Mouse (Mus musculus): Measurements from ENCODE around the gene Gtsf1l. TPM values are rescaled to one million over a fixed set of nuclear protein-coding genes. Genes with fewer than 3 reads are reported as not detected.
"Not testable (repeated sequence)": the region's sequence is repeated elsewhere in the genome, so short reads cannot be mapped to it uniquely, and the experiment has no call there.

The Gtsf1l gene
- total RNA-seq, 1 experiment from 2014 or later = not detected

DNA sequence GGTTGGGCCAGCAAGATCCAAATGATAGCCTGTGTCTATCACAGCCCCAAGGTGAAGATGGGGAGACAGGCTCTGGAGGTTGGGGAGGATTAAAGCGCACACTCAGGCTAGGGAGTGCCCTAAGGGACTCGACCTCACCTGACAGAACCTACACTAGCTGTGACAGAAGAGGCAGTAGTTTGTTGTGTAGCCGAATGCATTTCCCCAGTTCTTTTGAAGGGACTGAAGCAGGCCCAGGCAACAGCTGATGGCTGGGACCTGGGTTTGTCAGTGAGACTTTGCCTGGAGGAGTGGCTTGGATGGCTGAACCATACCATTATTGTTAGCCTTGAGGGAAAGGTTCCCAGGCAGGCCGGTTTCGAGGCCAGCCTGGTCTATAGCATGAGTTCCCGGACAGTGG is 2.6 kb downstream of the Gtsf1l start:
- no peak for DNase-seq

DNA sequence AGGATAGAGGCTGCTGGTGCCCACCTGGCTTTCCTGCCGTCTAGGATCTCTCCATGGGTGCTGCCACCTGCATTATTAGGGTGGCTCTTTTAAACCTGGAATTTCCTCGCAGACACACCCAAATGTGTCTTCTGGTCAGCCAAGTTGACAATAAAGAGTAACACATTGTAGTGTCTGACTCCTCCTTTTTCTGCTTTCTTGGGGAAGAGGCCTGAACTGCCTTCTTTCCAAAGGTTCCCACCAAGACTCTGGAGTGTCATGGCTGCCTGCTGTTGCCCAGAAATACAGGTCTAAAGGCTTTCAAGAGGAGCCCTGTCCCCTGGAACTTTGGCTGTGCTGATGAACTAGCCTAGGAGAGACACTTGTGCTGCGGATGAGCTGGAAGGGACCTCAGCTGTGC is 3.1 kb downstream of the Gtsf1l start:
- no peak for DNase-seq

DNA sequence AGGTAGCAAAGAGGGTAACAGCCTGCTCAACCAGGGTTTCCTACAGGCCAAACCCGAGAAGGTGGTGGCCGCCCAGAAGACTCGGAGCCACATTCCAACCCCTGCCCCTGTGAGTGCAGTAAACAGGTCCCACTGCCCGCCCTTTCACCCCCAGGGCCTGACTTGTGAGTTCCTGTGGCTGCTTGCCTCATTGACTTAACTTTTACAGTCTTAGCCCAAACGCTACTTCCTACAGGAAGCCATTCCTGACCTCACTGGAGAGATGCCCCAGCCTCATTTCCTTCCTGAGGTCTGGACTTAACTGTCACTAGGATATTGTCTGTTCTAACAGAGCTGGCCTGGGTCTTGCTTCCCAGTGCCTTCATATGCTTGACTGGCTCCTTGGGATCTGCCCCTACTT is 5.1 kb downstream of the Gtsf1l start:
- peak; percentile 43 for DNase-seq

DNA sequence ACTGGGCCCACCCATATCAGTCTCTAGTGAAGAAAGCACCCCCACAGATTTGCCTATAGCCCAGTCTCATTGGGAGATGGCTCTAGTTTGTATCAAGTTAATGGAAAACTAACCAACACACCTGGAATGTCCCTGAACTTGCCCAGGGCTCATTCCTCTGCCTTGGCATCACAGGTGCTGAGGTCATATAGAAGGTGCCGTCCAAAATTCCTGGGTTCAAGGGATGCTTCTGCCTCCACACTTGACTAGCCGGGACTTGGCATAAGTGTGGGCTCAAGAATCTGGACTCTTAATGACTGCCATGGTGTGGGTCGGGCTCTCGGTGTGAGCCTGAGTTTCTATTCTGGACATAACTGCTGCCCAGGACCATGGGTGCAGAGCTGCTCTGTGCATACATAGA is 8.6 kb downstream of the Gtsf1l start:
- DNase-seq = no peak

DNA sequence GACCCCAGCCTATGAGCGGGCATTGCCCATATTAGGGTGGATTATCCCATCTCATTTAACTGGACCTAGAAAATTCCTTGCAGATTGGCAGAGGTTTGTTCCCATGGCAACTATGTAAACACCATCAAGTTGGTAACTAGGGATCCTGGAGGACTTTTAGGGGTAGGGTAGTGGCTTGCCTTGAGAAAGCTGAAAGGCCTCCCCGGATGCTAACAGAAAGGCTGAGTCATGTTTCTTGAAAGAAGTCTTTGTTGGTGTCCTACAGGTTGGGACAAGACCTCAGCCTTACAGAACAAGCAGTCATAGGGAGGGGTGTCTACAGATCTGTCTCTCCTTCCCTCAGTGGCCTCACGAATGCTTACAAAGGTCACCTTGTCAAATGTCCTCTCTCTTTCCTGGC is 12.4 kb downstream of the Gtsf1l start:
- DNase-seq = no peak

DNA sequence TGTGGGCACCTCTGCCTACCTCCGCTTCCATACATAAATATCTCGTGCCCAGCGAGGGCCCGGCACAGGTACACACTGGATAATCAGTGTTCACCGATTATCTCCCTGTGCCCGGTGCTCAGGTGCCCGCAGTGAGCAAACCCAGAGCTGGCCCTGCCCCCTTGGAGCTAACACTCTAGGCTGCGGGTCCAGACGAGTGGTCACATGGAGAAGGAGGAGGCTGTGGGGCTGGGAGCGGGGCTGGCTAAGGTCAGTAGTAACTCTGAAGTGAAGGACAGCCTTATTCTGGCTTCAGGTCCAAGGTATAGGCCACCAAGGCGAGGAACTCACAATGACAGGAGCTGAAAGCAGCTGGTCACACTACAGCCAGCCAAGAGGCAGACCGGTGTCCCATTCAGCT is 12.8 kb downstream of the Gtsf1l start:
- no peak for DNase-seq

DNA sequence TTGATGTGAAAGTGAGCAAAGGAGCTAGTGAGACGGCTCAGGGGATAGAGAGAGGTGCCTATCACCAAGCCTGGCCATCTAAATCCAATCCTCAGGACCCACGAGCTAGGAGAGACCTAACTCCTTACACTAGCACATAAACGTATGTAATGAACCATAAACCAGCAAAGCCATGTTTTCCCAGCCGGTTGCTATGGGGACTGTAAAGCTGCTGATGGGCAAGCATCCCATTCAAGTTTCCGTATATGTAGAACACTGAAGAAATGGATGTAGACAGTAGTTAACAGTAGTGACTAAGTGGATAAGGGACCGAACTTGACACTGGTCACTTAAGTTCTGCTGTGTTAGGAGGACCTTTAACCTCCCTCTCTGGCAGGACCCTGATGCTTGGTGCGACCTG is 13.6 kb downstream of the Gtsf1l start:
- DNase-seq = no peak

DNA sequence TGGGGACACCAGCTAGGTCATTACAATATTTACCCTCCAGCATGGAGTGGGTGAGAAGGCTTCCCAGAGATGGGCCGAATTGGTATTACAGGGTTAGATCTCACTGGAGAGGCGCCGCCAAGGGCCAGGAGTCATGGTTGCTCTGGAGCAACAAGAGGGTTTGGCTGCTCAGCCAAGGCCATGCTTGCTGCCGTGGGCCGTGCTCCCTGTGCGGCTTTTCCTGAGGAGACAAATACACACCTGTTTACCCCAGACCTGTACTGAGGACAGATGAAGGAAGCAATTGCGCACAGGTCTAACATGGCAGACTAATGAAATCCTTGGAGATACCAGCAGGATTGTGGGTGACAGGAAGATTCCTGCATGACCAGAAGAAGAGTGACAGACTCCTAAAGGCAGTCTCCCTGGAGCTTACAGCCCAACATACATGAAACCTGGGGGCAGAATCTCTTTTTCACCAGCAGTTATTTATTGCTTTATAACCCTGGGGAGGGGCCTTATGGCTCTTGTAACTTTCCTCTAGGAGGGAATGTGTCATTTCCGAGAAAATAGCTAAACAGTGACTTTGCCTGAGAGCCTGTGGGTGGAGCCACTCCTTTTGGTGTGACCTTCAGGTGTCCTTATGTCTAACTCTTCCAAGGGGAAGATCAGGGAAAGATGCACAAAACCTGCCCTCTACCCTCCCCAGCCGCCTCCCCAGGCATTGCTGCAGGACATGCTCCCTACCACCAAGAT is 14.5 kb downstream of the Gtsf1l start:
- peak; percentile 23 for DNase-seq

DNA sequence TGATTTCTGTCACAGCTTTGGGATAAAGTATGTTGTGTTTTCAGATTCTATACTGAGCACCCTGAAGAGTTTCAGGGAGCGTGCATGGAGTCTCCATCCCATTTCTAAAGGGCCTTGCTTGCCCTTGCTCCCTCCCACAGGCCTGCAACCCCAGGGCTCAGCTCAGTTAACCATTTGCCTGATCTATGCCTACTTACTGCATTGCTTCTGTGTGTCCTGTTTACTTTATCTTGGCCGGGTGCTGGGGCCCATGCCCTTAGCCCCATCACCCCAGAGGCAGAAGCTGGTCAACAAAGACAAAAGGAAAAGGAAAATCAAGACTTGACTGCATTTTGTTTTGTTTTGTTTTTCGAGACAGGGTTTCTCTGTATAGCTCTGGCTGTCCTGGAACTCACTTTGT is 16.1 kb downstream of the Gtsf1l start:
- DNase-seq = no peak

DNA sequence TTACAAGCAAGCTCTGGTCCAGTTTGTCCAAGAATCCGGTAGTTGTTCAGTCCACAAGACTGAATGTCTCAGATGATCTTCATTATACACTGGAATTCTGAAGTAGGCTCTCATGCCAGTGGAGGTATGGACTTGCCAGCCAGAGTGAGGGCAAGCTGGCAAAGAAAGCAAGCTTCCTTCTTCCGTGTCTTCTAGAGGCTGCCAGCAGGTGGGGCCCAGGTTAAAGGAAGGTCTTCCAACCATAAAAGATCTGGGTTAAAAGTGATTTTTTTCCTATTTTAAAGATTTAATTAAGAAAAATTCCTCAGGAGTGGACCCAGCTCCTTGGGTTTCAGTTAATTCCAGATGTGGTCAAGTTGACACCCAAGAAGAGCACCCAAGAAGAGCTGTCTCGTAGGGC is 17.4 kb downstream of the Gtsf1l start:
- DNase-seq = no peak

DNA sequence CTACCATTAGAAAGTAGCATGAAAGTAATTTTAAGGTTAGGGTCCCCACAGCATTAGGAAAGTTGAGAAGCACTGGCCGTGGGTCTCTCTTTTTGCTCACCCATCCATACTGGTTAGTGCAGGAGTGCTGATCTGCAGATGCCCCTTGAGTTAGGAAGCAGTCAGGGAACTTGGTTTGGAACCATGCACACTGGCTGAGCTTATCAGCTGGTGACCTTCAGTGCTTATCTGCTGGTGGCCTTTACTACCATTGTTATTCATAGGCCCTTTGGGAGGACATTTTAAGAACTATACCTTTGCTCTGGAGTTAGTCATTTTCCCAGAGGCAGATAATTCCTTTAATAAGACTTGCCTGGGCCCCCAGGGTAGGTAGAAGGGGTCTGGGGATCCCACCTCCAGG is 20.4 kb downstream of the Gtsf1l start:
- DNase-seq = no peak

DNA sequence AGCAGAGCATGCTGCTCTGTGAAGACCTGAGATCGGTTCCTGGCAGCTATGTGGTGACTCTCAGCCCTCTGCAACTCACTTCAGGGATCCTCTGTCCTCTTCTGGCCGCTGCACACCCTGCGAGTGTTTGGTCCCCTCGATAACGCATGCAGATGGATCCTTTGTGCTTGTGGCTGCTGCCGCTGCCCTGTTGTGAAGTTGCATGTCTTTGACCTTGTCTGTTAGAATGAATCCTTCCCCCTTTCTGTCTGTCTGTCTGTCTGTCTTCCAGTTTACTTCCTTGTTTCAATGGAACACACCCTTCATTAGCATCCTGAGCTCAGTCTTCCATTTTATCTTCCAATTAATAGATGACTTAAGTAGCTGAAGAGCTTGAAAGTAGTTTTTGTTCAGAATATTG is 21.3 kb downstream of the Gtsf1l start:
- no peak for DNase-seq

DNA sequence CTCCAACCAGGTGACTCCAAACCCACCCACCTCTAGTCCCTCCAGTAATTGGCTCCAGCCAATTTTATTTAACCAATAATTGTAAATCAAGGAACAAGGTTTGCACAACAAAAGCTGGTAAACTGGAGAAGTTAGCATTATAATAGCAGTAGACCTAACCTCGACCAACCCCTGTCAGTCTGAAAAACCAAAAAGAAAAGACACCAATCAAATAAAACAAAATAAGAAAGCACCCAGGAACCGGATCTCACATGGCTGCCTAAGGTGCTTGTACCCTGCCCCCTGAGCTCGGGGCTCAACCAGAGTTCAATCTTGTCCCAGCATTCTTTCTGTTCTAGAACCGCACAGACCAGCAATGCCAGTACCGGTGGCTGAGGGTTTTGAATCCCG is 25.5 kb downstream of the Gtsf1l start:
- DNase-seq = no peak

DNA sequence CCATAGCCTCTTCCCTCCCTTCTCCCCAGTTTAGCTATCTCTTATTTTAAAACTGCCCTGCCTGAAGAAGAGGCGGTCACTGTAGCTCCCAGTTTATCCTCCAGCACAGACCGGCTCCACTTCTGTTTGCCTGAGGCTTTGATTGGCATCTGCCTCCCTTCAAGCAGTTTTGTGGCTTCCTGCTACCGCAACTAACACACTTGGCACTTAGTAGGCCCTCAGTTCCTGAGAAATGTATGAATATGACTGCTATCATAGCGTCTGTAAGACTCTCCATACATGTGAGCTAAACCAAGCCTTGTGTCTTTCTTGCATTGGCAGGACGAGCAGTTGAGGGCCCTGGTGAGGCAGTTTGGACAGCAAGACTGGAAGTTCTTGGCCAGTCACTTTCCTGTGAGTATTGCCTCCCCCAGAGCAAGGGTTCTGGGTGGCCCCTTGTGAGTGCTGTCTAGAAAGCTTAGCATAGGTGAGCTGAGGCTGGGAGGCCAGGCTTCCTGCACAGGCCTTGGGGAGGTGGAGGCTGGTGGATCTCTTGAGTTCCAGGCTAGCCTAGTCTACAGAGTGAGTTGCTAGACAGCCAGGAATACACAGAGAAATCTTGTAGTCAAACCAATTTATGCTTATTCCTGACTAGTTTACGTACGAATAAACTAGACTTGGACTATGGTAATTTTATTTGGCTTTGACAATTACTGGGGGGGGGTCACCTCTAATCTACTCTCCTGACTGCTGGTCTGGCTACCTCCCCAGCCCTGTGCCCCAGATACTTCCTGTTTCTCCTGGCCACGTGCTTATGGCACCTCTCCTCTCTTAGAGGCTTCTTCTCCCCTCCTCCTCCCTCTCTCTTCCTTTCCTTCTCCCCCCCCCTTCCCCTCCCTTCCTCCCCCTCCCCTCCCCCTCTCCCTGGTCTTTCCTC is 26.2 kb downstream of the Gtsf1l start:
- DNase-seq = no peak

DNA sequence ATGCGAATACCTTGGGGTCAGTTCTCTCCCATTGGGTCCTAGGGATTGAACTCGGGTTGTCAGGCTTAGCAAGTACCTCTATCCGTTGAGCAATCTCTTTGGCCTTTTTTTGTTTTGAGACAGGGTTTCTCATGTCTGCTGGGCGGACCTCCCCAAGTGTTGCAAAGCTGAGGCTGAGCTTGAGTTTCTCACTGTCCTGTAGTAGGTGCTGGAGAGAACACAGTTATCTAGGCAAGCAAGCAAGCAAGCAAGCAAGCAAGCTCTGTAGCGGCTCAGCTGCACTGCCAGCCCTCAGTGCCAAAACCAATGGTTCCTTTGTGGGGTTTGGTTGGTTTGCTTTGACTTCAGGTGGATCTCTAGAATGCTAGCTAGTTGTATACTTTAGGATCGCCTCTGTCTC is 27.0 kb downstream of the Gtsf1l start:
- DNase-seq = no peak

DNA sequence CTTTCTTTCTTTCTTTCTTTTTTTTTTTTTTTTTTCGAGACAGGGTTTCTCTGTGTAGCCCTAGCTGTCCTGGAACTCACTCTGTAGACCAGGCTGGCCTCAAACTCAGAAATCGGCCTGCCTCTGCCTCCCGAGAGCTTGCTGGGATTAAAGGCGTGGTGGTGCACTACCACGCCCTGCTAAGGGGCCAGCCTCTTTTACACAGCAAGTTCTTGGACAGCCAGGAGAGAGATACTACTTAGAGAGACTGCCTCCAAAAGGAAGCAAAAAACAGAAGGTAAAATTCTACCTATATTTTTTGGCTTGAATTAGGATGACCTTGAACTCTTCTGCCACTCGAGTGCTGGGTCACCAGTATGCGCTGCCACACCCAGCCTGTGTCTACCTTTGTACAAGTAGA is 28.7 kb downstream of the Gtsf1l start:
- not testable (repeated sequence) for DNase-seq

DNA sequence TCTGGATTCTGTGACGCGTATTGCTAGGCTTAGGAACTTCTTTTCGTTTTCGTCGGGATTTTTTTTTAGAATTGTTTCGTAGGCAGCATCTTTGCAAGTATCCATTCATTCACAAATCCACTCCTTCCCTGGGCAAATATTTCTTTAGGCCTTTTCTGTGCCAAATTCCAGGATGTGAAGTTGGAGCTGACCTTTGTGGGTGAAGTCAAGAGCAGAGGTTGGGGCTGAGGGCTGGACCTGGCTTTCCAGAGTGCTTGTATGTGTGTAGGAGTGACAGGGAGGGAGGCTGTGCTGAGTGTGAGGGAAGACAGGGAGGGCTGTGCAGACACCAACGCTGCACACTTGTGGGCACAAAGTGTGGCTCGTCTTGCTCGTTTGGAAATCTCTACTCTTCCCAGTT is 31.1 kb downstream of the Gtsf1l start:
- no peak for DNase-seq

DNA sequence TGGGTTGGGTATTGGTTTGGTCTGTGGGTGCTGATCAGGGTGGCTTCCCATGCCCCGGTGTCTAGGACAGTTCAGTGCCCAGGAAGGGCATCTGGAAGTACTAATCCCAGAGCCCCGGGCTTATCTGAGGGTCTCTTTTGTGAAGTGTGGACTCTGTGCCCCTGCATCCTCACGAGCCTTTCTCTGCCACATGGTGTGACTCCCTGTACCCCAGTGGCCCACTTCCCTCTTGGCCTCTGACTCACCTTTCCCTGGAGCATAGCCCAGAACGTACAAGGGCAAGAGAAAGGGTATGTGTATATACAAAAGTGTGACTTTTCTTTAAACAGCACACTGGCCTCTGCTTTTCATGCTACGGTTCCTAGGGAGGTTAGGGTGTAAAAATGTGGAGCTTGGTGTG is 31.9 kb downstream of the Gtsf1l start:
- DNase-seq = peak; percentile 73

DNA sequence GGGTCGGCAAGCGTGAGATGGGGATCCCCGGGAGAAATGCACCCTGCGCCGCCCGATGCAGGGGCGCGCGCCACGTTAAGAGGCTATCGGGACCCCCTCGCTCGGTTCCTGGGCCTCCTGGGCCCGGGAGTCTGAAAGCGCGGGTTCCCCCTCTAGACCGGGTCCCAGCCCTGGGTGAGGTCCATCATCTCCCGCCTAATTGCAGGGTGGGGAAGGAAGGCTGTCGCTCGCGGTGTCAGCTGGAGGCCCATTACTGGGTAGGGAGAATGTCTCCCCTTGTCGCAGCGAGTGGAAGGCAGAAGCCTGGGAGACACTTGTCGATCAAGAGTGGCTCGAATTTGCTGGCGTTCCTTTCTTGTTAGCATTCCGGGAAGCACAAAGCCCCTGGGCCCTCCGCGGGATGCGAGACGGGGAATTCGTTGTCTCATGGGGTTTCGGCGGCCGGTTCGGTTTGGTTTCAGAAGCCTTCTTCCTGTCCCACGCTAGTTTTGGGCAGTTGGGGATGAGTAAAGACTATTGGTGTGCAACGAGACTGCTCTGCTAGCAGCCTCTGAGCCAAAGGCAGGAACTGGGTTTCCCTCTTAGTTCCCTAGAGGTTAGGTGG is 32.7 kb downstream of the Gtsf1l start:
- DNase-seq = peak; percentile 33

DNA sequence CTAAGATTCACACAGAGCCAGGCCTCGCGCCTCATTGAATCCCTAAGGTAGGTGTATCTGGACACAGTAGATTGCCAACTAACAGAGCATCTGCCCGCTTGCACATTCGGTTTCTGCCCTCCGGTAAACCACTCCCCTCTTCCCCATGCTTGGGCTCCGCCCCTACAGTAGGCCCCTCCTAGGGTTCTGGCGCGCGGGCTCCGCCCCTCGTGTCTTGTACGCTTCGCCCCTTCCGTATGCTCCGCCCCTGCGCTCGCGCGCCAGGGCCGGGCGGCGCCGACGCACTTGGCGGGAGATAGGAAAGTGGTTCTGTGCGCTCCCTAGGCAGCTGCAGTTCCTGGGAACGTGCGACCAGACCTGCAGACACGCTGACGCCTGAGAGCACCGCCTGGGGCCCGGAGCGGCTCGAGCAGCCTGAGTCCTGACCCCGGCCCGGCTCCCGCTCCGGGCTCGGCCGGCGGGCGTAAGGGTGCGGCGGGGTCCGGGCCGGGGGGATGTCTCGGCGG is 33.3 kb downstream of the Gtsf1l start, which contains the start of gene Mybl2:
Gene Mybl2 (plus strand): TSS at position 353 of the 506 bp plus-strand sequence.
- DNase-seq = peak; percentile 97

DNA sequence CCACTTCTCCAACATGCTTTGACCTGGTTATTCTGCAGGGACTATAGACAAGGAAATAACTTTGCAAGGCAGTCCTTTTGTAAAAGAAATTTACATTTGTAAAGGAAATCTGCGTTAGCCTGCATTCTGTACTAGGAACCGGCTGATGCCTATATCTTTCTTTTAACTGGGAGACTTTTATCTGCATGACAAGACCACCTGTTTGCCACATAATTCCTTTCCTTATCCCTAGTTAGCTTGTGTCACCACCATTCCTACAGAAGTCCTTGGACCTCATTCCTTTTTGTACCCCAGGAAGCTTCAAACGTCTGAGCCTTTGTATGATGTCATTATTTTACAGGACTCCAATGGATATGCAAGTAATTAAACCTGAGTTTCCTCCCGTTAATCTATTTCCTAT is 34.8 kb downstream of the Gtsf1l start:
- DNase-seq = no peak

DNA sequence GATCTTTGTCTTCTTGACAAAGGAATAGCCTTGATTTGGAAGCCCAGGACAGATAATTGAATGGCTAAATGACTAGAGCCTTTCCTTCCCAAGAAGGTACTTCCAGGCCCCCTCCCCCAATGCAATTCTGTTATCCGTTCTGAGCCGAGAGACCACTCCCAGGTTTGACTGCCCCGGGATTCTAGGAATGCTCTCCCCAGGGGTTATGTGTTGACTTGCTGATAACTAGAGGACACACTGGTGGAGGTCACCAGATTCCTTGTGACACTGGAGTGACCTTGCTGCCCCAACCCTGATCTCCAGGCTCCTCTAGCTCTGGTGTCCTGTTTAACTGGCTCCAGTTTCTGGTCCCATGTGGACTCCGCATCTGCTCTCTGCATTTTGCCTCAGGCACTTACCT is 35.6 kb downstream of the Gtsf1l start:
- no peak for DNase-seq

DNA sequence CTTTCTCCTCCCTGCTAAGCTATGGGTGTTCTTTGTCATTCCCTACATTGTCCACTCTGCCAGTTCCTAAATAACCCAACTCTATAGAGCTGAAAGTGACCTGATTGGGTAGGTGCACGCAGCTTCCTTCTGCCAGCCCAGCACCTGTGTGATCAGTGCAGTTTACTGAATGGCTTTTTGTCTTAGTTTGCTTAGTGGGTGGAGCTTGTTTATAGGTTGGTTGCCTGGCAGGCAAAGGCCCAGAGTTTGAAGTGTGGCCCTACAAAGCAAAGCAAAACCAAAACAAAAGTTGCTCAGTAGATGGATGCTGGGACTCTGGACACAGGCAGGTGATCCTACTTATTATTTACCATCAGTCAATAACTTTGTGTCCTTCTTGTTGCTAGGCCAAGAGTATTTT is 36.0 kb downstream of the Gtsf1l start:
- no peak for DNase-seq
